Mouse (Mus musculus): ENCODE data around the gene Lmln.

- no peak for TF ChIP-seq POLR2A (IDR thresholded peaks at IDR 0.05; ENCODE audit: control insufficient read depth, low read depth, low read length)
- no peak for TF ChIP-seq CTCF (IDR thresholded peaks at IDR 0.05; ENCODE audit: control insufficient read depth, insufficient read depth, insufficient replicate concordance, low read depth, low read length)
Observed at GRCm38 (mm10) chr16:33077069-33077627, 14.8 kb downstream of the Lmln start.

Measured in testis, adult 2 months (tissue).